Mouse (Mus musculus): ENCODE data around the gene Spata22.

DNA sequence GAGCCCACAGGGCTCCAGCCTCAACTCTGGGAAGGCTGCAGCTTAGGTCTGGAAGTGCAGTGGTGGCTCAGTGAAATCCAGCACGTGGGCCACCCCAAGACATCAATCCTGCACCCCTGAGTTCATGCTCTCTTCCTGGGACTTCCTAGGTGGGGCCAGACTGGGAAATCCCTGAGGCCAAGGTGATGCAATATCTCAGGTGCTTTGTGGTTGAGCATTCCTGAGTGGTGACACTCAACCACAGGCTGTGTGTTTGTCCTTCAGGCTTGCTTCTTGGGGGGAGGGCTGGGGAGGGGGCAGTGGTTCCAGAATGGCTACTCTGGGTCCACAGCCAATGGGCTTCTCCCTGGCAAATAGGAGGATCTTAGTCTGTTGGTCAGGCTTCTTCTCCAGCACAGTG, 45.6 kb upstream of the Spata22 start:
- TF ChIP-seq CTCF (IDR thresholded peaks at IDR 0.05; ENCODE audit: control insufficient read depth, insufficient read depth, insufficient replicate concordance, low read depth, low read length) (no peak), POLR2A (IDR thresholded peaks at IDR 0.05; ENCODE audit: control insufficient read depth, low read depth, low read length) (no peak)

Data from testis, adult 2 months (tissue).